Mouse (Mus musculus): Measurements from ENCODE around the gene Ppox. TPM values are rescaled to one million over a fixed set of nuclear protein-coding genes. Genes with fewer than 3 reads are reported as not detected.
"Not testable (repeated sequence)": the region's sequence is repeated elsewhere in the genome, so short reads cannot be mapped to it uniquely, and the experiment has no call there.

Ppox gene
- total RNA-seq, 2 experiments from 2014 or later, result 20.4 to 21.8 TPM

DNA sequence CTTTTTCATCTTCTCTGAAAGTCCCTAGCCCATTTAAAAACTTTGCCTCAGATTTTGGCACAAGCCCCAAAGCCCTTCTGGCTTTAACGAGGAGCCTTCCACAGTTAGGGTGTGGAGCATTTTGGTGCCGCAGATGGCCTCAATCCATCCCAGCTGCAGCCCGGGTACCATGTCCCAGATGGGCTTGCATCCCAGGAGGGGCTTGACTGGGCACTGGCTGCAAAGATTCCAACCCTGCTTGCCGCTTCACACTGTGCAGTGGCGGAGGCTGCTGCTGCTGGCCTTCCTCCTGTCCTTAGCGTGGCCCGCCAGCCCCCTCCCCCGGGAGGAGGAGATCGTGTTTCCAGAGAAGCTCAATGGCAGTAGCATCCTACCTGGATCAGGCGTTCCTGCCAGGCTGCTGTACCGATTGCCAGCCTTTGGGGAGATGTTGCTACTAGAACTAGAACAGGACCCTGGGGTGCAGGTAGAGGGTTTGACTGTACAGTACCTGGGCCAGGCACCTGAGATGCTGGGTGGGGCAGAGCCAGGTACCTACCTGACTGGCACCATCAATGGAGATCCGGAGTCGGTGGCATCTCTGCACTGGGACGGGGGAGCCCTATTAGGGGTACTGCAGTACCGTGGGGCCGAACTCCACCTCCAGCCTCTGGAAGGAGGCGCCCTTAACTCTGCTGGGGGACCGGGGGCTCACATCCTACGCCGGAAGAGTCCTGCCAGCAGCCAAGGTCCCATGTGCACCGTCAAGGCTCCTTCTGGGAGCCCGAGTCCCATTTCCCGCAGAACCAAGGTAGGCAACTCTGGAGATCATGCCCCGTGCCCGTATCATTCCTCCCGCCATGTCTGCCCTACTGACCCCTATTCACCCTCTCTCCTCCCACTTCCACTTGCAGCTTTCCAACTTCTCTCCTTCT lies 30.0 kb downstream of the Ppox start, which contains the start of gene Ndufs2:
Gene Ndufs2, minus strand, starts transcription at position 709 of the 914 bp plus-strand sequence.
- DNase-seq (ENCODE audit: extremely low spot score in 1 of 2, low spot score in 2 of 2), result peak in 1 of 2 experiments; percentile 48

GRCm38 (mm10) chr1:171249913-171250600 lies 30.9 kb downstream of the Ppox start, which contains the start of gene Adamts4:
Gene Adamts4, plus strand, starts transcription at chr1:171250421.
- intact Hi-C loops (cut with DNase I), result loop anchor here (5.0 to 10.0 kb wide), 2 partner anchors 138 to 355 kb away; partner anchors contain the start of gene Cfap126
- DNase-seq (ENCODE audit: extremely low spot score in 1 of 2, low spot score in 2 of 2), result peak in 1 of 2 experiments; percentile 69

More for the DNA sequence above, 30.0 kb downstream of the Ppox start, which contains the start of gene Ndufs2:
- intact Hi-C loops (cut with DNase I), result loop anchor here (5.0 to 10.0 kb wide), 2 partner anchors 139 to 356 kb away; partner anchors contain the start of gene Cfap126

DNA sequence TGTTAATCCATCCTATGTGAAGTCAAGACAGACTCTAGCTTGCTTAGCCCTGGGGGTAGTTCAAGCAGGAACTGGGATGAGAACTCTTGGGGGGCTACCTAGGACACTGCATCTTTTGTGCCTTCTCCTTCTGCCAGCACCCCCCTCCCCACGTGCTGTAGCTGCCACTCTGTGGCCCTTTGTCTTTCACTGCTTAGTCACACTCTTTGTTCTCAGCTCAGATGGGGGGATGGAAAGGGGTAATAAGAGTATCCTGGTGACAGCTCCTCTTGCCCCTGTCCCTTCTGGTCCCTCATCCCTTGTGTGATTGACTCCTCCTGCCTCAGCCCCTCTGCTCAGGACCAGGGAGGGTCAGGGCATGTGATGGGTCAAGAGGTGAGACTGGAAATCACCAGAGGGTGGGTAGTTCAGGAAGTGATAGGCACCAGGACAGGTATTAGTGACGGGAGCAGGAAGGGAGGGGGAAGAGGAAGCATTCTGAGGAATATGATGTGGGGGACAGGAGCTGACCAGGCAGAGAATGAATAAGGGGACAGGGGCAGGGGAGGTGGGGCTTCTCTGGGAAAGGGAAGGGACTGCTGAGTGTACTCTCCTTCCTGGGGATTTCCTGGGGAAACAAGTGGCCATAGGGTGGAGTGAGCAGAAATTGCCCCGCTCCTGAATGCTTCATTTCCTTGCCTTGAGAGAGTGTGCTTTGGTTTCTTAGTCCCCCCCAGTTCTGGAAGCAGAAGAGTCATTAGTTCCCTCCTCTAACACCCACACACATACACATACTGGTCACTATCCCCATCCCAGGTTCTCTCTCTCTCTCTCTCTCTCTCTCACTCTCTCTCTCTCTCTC lies 32.4 kb downstream of the Ppox start:
- no peak for DNase-seq (ENCODE audit: extremely low spot score in 1 of 2, low spot score in 2 of 2)
- intact Hi-C loops (cut with DNase I), result no loop called here

DNA sequence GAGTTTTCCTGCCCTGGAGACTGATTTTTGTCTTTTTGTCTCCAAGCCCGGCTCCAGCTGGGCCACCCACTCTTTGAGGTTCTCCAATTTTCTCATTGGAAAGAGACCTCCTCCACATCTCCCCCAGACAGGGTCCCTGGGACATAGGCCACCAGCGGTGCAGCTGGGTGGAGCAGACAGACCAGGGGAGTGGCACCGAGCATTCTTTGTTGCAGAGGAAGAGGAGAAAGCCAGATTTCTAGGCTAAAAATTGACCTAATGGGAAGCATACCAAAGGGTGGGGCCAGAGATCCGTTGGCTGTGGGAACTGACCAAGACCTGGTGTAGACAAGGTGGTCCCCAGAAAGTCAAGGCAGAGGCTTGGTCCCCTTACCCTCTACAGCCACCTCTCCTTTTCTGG lies 33.1 kb downstream of the Ppox start:
- DNase-seq (ENCODE audit: extremely low spot score in 1 of 2, low spot score in 2 of 2), result no peak
- intact Hi-C loops (cut with DNase I), result loop anchor here (2.0 kb wide), 1 partner anchor 25 kb away; the partner anchor contains the start of gene Tomm40l

DNA sequence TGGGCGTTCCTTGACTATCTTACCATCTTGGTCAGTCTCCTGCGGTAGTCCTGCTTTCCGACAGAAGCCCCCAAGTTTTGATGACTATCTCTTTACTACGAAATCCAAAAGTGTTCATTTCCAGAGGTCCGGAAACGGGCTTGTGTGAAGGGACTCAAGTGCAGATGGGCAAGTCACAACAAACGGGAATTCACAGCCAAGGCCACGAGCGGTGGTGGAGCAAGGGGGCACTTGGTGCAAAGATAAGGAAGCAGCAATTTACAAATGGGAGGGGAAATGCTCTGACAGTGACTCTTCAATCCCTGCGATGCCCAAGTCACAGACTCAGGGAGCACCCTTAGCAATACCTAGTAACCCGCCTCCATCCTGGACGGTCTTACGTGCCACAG lies 33.5 kb downstream of the Ppox start:
- intact Hi-C loops (cut with DNase I), result loop anchor here (2.0 kb wide), 1 partner anchor 25 kb away; the partner anchor contains the start of gene Tomm40l
- DNase-seq (ENCODE audit: extremely low spot score in 1 of 2, low spot score in 2 of 2), result no peak

GRCm38 (mm10) chr1:171246709-171247452 lies 34.1 kb downstream of the Ppox start:
- intact Hi-C loops (cut with DNase I), result loop anchor here (2.0 kb wide), 1 partner anchor 24 kb away; the partner anchor contains the start of gene Tomm40l

GRCm38 (mm10) chr1:171245353-171245752 lies 35.6 kb downstream of the Ppox start:
- intact Hi-C loops (cut with DNase I), result no loop called here
- no peak for DNase-seq (ENCODE audit: extremely low spot score in 1 of 2, low spot score in 2 of 2)

More at GRCm38 (mm10) chr1:171246709-171247452, 34.1 kb downstream of the Ppox start:
- DNase-seq (ENCODE audit: extremely low spot score in 1 of 2, low spot score in 2 of 2), result peak; percentile 97 to 98

DNA sequence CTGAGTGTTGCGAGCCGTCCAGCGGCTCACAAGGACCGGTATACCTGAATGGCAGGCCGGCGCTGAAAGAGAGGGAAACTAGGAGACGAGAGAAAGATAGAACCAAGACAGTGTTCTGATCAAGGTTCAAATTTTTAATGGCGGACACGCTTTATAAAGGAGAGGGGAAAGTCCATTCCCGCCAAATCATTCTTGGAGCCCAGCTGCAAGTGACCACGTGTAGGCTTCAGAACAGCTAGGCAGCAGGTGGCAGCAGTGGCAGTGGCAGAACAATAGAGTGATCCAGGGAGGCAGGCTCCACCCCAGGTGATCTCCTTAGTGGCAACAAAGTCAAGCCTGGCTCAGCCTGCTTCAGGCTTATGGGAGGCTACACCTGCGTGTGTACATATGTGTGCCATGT lies 39.0 kb downstream of the Ppox start:
- intact Hi-C loops (cut with DNase I); DNase-seq (ENCODE audit: extremely low spot score in 1 of 2, low spot score in 2 of 2): not testable (repeated sequence)

DNA sequence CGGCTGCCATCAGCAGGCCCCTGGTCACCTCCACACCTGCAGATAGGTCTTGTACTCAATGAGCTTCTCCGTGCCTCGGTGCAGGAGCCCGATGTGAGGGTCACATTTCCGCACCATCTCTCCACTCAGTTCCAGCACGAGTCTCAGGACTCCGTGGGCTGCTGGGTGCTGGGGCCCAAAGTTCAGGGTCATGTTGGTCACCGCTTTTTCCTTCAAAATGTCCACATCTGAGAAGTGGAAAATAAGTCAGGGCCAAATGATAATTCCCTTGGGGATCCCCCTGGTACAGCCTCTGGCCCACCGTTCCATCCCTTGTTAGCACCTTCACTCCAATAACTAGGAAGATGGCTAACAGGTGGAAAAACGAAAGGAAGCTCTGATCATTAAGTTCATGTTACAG lies 40.1 kb downstream of the Ppox start:
- intact Hi-C loops (cut with DNase I), result no loop called here
- DNase-seq (ENCODE audit: extremely low spot score in 1 of 2, low spot score in 2 of 2), result no peak

GRCm38 (mm10) chr1:171239992-171240744 lies 40.8 kb downstream of the Ppox start:
- DNase-seq (ENCODE audit: extremely low spot score in 1 of 2, low spot score in 2 of 2), result no peak
- intact Hi-C loops (cut with DNase I), result no loop called here

GRCm38 (mm10) chr1:171238463-171238862 lies 42.5 kb downstream of the Ppox start:
- intact Hi-C loops (cut with DNase I), result no loop called here
- DNase-seq (ENCODE audit: extremely low spot score in 1 of 2, low spot score in 2 of 2), result peak in 1 of 2 experiments; percentile 69

- intact Hi-C loops (cut with DNase I), result no loop called here
- no peak for DNase-seq (ENCODE audit: extremely low spot score in 1 of 2, low spot score in 2 of 2)
These were observed 43.5 kb downstream of the Ppox start for GRCm38 (mm10) chr1:171237438-171237837.

DNA sequence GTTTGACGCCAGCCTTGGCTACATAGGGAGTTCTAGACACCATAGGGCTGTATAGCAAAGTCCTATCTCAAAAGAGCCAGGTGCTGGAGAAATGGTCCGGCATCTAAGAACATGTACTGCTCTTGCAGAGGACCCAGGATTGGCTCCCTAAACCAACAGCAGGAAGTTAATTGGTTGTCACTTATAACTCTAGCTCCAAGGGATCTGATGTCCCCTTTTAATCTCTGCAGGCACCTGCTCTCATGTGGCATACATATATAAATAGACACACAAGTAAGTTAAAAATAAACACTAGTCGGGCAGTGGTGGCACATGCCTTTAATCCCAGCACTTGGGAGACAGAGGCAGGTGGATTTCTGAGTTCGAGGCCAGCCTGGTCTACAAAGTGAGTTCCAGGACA lies 45.2 kb downstream of the Ppox start:
- no peak for DNase-seq (ENCODE audit: extremely low spot score in 1 of 2, low spot score in 2 of 2)
- intact Hi-C loops (cut with DNase I), result no loop called here

DNA sequence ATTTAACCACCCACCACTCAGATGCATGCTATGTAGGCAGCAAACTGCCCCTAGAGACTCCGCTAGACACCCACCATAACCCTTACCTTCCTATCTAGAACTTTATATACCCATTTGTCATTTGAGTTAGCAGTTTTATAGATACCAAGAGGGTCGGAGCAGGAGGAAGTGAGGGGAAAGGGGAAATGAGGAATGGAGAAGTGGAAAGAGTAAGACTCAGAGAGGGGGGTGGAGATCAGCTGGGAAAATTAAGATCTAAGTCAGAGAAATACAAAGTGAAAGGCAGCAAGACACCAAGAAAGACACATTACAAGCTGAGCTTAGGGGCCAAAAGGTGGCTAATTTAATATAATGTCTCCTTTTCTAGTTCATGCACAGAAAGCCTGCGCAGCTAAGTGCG lies 46.4 kb downstream of the Ppox start:
- no peak for DNase-seq (ENCODE audit: extremely low spot score in 1 of 2, low spot score in 2 of 2)
- intact Hi-C loops (cut with DNase I), result no loop called here

DNA sequence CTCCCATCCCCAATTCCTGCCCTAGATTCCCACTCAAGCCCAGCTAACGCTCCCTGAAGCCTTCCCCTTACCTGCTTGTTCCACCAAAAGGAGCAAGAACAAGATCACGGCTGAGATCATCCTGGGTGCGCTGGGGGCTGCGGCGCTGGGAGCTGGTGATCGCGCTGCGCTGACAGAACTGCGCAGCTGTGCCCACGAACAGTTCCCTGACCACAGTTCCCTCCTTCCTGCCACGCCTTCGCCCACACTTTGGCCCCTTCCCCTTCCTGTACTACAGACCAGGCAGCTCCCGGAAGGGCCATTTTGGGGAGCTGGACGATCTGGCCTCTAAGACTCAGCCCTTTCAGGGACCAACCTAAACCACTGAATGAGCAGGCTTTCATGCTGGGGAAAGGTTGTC lies 46.9 kb downstream of the Ppox start, which contains the start of gene Fcer1g:
Gene Fcer1g, minus strand, starts transcription at position 240 of the 400 bp plus-strand sequence.
- intact Hi-C loops (cut with DNase I), result no loop called here
- peak in 1 of 2 experiments; percentile 60 for DNase-seq (ENCODE audit: extremely low spot score in 1 of 2, low spot score in 2 of 2)

- DNase-seq (ENCODE audit: extremely low spot score in 1 of 2, low spot score in 2 of 2), result no peak
- intact Hi-C loops (cut with DNase I), result no loop called here
These were observed 47.9 kb downstream of the Ppox start for GRCm38 (mm10) chr1:171232800-171233730.

All from left cerebral cortex, postnatal 10 days (tissue).